Mouse (Mus musculus): ENCODE results near the gene Fgb.

GRCm38 (mm10) chr3:83027546-83028251 lies 22.0 kb downstream of the Fgb start:
- no peak for TF ChIP-seq CTCF (IDR thresholded peaks at IDR 0.05; ENCODE audit: insufficient read depth, low read depth, low read length)
- TF ChIP-seq POLR2A (IDR thresholded peaks at IDR 0.05; ENCODE audit: insufficient read depth, low read depth, low read length) = no peak

All from olfactory bulb, adult 2 months (tissue).